Mouse (Mus musculus): Measurements from ENCODE around the gene Acox3.

- no peak for TF ChIP-seq CHD2 (IDR thresholded peaks at IDR 0.05; ENCODE audit: low read depth, low read length)
- no peak for TF ChIP-seq HCFC1 (IDR thresholded peaks at IDR 0.05; ENCODE audit: borderline replicate concordance, insufficient read depth, low read length)
- no peak for TF ChIP-seq ZC3H11A (IDR thresholded peaks at IDR 0.05; ENCODE audit: borderline replicate concordance, low read depth, low read length)
Observed at GRCm38 (mm10) chr5:35609971-35610370, 27.1 kb downstream of the Acox3 start.

All from ES-E14 (cell line).